Mouse (Mus musculus) intestine, embryonic 15.5 days (tissue): ENCODE measurements around the gene Mif. TPM values are rescaled to one million over a fixed set of nuclear protein-coding genes. Genes with fewer than 3 reads are reported as not detected.
"Not testable (repeated sequence)": the region's sequence is repeated elsewhere in the genome, so short reads cannot be mapped to it uniquely, and the experiment has no call there.

ENCODE experiments used
- ATAC-seq: fragments of 200-750 bp; cut with Nextera tagmentation; 2 replicates; pipeline ENCODE4 v1.8.0; 2017; ENCODE audit warnings: moderate TSS enrichment, moderate library complexity
- H3K27ac ChIP-seq: fragments of 300-500 bp; sonication (generic); 2 replicates; pipeline ENCODE4 v1.5.1; 2015; ENCODE audit warnings: mild to moderate bottlenecking, inconsistent platforms
- H3K27me3 ChIP-seq: fragments of 300-500 bp; sonication (generic); replicated peaks from 2 replicates; pipeline ENCODE4 v1.6.1; 2015; ENCODE audit warnings: inconsistent platforms
- H3K36me3 ChIP-seq: fragments of 300-500 bp; sonication (generic); 2 replicates; pipeline ENCODE4 v1.6.1; 2015; ENCODE audit warnings: inconsistent platforms
- H3K4me1 ChIP-seq: fragments of 300-500 bp; sonication (generic); replicated peaks from 2 replicates; pipeline ENCODE4 v1.6.1; 2015; ENCODE audit warnings: inconsistent platforms
- H3K4me2 ChIP-seq: fragments of 300-500 bp; sonication (generic); replicated peaks from 2 replicates; pipeline ENCODE4 v1.6.1; 2015; ENCODE audit warnings: mild to moderate bottlenecking, inconsistent platforms
- H3K4me3 ChIP-seq: fragments of 300-500 bp; sonication (generic); replicated peaks from 2 replicates; pipeline ENCODE4 v1.5.1; 2015; ENCODE audit warnings: inconsistent platforms
- H3K9ac ChIP-seq: fragments of 300-500 bp; sonication (generic); 2 replicates; pipeline ENCODE4 v1.6.1; 2015; ENCODE audit warnings: inconsistent platforms
- H3K9me3 ChIP-seq: fragments of 300-500 bp; sonication (generic); 2 replicates; pipeline ENCODE4 v1.6.1; 2016; ENCODE audit warnings: inconsistent platforms
- WGBS: fragments of 180-500 bp; shearing (Covaris S2); methylation state at CpG from one replicate; pipeline ENCODE4 v1.1.7; 2015; 5-methylcytosine and 5-hydroxymethylcytosine counted together
- polyA plus RNA-seq: library from polyadenylated mRNA; unstranded; fragments of >200 nt; fragmentation: Nextera tagmentation; extraction: Ambion mirVana; gene quantifications from 2 replicates; pipeline ENCODE4 v1.2.1, GENCODE M21; 2015

Gene Mif
- polyA plus RNA-seq, result 2,230 and 2,305 TPM in 2 replicates

DNA sequence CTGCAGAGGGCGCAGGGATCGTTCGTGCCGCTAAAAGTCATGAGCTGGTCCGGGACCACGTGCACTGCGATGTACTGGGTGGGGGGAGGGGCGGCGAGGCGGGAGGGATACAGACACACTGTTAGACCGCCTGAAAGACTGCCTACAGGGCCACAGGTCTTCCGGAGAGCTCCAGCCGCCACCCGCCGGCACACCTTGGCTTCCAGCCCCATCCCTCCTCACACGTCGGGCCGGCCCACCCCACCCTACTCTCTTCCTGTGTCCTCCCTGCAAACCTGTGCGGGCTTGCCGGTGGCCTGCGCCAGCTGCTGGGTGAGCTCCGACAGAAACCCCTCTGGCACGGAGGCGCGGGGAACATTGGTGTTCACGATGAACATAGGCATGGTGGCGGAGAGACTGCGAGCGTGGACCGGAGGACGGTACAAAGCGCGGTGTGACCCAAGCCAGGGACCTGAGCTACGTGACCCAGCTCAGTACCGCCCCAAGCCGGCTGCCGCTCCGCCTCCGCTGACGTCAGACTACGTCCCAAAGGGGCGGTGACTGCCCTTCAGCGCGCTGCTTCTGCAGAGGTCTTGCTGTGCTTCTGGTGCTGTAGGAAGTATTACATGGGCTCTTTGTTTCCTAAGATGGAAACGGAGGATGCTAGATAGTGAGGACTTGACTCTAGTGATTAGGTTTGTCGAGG lies at the start of gene Mif:
Gene Mif (minus strand): TSS at position 455 of the 685 bp plus-strand sequence.
- H3K9me3 ChIP-seq, H3K36me3 ChIP-seq, H3K27me3 ChIP-seq: not testable (repeated sequence)
- H3K4me2 ChIP-seq, result peak within 1 kb of the TSS; percentile 72
- peak; percentile 97 for ATAC-seq
- H3K4me1 ChIP-seq, result peaks cover 17% of the 10 kb centered on the region
- WGBS, result under 1% methylated on average over 43 of the region's 46 CpGs
- H3K4me3 ChIP-seq, result peak within 1 kb of the TSS; percentile 87
- H3K27ac ChIP-seq, result peak within 1 kb of the TSS; percentile 95
- H3K9ac ChIP-seq, result peak within 1 kb of the TSS; percentile 88

GRCm38 (mm10) chr10:75906882-75907281 lies 46.8 kb upstream of the Mif start:
- Histone ChIP-seq H3K4me1 (no peaks in the 10 kb centered on the region), H3K4me3 (no peak overlapping the region), H3K27me3 (no peaks in the 10 kb centered on the region), H3K9ac (no peak overlapping the region), H3K4me2 (no peak overlapping the region), H3K27ac (no peak overlapping the region), H3K9me3 (no peaks in the 10 kb centered on the region), H3K36me3 (peaks cover 54% of the 10 kb centered on the region)
- WGBS, result 92% methylated on average over 4 of the region's 4 CpGs
- no peak for ATAC-seq

DNA sequence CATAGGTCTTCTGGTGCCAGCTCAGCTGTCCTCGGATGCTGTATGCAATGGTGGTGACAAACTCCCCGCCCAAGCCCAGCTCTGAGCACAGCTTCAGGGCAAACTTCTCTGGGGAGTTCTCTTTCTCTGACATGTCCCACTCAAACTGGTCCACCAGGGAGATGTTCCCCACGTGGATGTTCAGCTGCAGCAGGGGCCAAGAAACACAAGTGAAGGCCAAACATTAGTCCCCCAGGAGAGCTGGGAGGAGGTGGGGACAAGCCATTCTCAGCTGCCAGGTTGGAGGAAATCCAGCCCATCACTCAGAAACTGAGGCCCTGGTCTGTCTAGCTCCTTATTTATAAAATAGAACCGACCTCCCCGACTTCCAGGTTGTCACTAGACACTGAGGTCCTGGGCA lies 44.4 kb upstream of the Mif start:
- 94% methylated on average over 5 of the region's 5 CpGs for WGBS
- Histone ChIP-seq H3K9me3 (no peaks in the 10 kb centered on the region), H3K4me2 (no peak overlapping the region), H3K4me1 (no peaks in the 10 kb centered on the region), H3K4me3 (no peak overlapping the region), H3K36me3 (peaks cover 59% of the 10 kb centered on the region), H3K9ac (no peak overlapping the region), H3K27ac (no peak overlapping the region), H3K27me3 (no peaks in the 10 kb centered on the region)
- no peak for ATAC-seq

GRCm38 (mm10) chr10:75898846-75899245 lies 38.8 kb upstream of the Mif start:
- no peak overlapping the region for H3K4me3 ChIP-seq
- H3K4me1 ChIP-seq, result no peaks in the 10 kb centered on the region
- peaks cover 59% of the 10 kb centered on the region for H3K36me3 ChIP-seq
- no peak overlapping the region for H3K27ac ChIP-seq
- 67% methylated on average over 3 of the region's 3 CpGs for WGBS
- no peaks in the 10 kb centered on the region for H3K9me3 ChIP-seq
- no peak overlapping the region for H3K4me2 ChIP-seq
- no peaks in the 10 kb centered on the region for H3K27me3 ChIP-seq
- no peak for ATAC-seq
- no peak overlapping the region for H3K9ac ChIP-seq

GRCm38 (mm10) chr10:75898039-75898564 lies 38.1 kb upstream of the Mif start:
- Histone ChIP-seq H3K4me3 (no peak overlapping the region), H3K27me3 (no peaks in the 10 kb centered on the region), H3K4me2 (no peak overlapping the region), H3K9ac (no peak overlapping the region), H3K4me1 (peaks cover 5% of the 10 kb centered on the region), H3K27ac (no peak overlapping the region), H3K9me3 (no peaks in the 10 kb centered on the region), H3K36me3 (peaks cover 53% of the 10 kb centered on the region)
- no peak for ATAC-seq
- whole genome bisulfite sequencing, result 78% methylated on average over 6 of the region's 6 CpGs

- H3K4me2 ChIP-seq, result no peak overlapping the region
- 38% methylated on average over 6 of the region's 6 CpGs for WGBS
- H3K4me3 ChIP-seq, result no peak overlapping the region
- no peak overlapping the region for H3K27ac ChIP-seq
- no peaks in the 10 kb centered on the region for H3K27me3 ChIP-seq
- peaks cover 45% of the 10 kb centered on the region for H3K36me3 ChIP-seq
- no peak for ATAC-seq
- peaks cover 5% of the 10 kb centered on the region for H3K4me1 ChIP-seq
- H3K9ac ChIP-seq, result no peak overlapping the region
- H3K9me3 ChIP-seq, result no peaks in the 10 kb centered on the region
Measured at GRCm38 (mm10) chr10:75897373-75897772, 37.3 kb upstream of the Mif start.

DNA sequence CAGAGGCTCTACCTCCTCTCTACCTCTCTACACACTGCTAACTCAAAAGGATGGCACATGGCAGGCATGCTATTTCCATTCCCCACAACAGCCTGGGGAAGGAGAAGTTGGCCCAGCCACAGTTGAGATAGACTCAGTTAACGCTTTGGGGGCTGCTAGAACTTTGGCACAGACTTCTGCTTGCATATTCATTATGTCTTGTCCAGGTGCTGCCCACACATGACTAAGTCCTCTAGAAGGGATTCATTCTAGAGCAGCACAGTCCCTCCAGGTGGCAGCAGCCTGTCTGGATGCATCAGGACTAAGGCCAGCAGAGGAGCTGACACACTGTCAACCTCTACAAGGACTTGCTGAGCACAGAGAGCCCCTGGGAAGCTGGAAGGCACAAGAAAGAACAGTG lies 36.2 kb upstream of the Mif start:
- no peak for ATAC-seq
- H3K36me3 ChIP-seq, result peaks cover 36% of the 10 kb centered on the region
- WGBS, result 100% methylated on average over 1 of the region's 1 CpGs

DNA sequence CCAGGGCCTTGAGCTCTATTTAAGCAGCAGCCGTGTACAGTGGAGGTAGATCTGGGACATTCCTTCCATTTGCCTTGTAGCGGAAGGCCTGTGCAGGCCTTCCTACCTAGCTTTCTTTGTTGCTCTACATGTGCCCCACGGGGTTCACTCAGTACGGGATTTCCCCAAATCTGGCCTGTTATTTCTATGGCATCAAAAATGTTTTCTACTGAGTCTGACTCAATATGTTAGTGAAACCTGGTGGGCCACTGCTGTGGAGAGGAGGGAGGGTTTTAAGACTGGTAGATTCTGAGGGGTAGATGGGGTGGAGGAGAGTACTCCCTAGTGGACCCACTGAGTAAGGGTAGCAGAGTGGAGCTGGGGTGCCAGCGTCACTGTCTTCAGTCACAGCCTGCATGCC lies 35.7 kb upstream of the Mif start:
- WGBS, result 96% methylated on average over 5 of the region's 5 CpGs
- ATAC-seq, result no peak
- Histone ChIP-seq H3K9ac (no peak overlapping the region), H3K27ac (no peak overlapping the region), H3K36me3 (peaks cover 32% of the 10 kb centered on the region), H3K27me3 (no peaks in the 10 kb centered on the region), H3K4me2 (no peak overlapping the region), H3K4me3 (no peak overlapping the region), H3K4me1 (peaks cover 5% of the 10 kb centered on the region), H3K9me3 (no peaks in the 10 kb centered on the region)

More for the DNA sequence above, 36.2 kb upstream of the Mif start:
- no peaks in the 10 kb centered on the region for H3K9me3 ChIP-seq
- H3K4me3 ChIP-seq, result no peak overlapping the region
- H3K4me2 ChIP-seq, result no peak overlapping the region
- H3K27me3 ChIP-seq, result no peaks in the 10 kb centered on the region
- H3K27ac ChIP-seq, result no peak overlapping the region
- peaks cover 5% of the 10 kb centered on the region for H3K4me1 ChIP-seq
- no peak overlapping the region for H3K9ac ChIP-seq

GRCm38 (mm10) chr10:75894601-75895000 lies 34.6 kb upstream of the Mif start:
- no peak overlapping the region for H3K9ac ChIP-seq
- H3K9me3 ChIP-seq, result no peaks in the 10 kb centered on the region
- H3K27ac ChIP-seq, result no peak overlapping the region
- WGBS, result 67% methylated on average over 6 of the region's 6 CpGs
- H3K4me3 ChIP-seq, result no peak overlapping the region
- H3K27me3 ChIP-seq, result no peaks in the 10 kb centered on the region
- H3K36me3 ChIP-seq, result peaks cover 27% of the 10 kb centered on the region
- no peak overlapping the region for H3K4me2 ChIP-seq
- peaks cover 6% of the 10 kb centered on the region for H3K4me1 ChIP-seq
- no peak for ATAC-seq

- Histone ChIP-seq H3K9me3 (no peaks in the 10 kb centered on the region), H3K36me3 (peaks cover 21% of the 10 kb centered on the region), H3K27ac (no peak within 1 kb of the TSS), H3K27me3 (no peaks in the 10 kb centered on the region), H3K4me1 (peaks cover 11% of the 10 kb centered on the region), H3K9ac (peak within 1 kb of the TSS; percentile 54), H3K4me2 (peak within 1 kb of the TSS; percentile 98), H3K4me3 (peak within 1 kb of the TSS; percentile 47)
- peak; percentile 99 for ATAC-seq
- 1% methylated on average over 51 of the region's 51 CpGs for WGBS
Measured at GRCm38 (mm10) chr10:75893089-75893750, 33.2 kb upstream of the Mif start, which contains the start of gene Derl3. TSS of gene Derl3 (plus strand) at chr10:75893413.

- no peak overlapping the region for H3K4me3 ChIP-seq
- H3K27ac ChIP-seq, result no peak overlapping the region
- no peak for ATAC-seq
- no peaks in the 10 kb centered on the region for H3K36me3 ChIP-seq
- no peaks in the 10 kb centered on the region for H3K9me3 ChIP-seq
- peaks cover 11% of the 10 kb centered on the region for H3K4me1 ChIP-seq
- H3K9ac ChIP-seq, result no peak overlapping the region
- WGBS, result 41% methylated on average over 8 of the region's 8 CpGs
- H3K27me3 ChIP-seq, result no peaks in the 10 kb centered on the region
- no peak overlapping the region for H3K4me2 ChIP-seq
Measured at GRCm38 (mm10) chr10:75889406-75890153, 29.5 kb upstream of the Mif start.

DNA sequence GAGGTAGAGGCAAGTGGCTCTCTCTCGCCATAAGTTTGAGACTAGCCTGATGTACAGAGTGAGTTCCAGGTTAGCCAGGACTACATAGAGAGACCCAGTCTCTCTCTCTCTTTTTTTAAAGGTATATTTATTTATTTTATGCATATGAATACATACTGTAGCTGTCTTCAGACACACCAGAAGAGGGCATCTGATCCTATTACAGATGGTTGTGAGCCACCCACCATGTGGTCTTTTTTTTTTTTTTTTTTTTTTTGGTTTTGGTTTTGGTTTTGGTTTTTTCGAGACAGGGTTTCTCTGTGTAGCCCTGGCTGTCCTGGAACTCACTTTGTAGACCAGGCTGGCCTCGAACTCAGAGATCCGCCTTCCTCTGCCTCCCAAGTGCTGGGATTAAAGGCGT lies 27.5 kb upstream of the Mif start:
- 88% methylated on average over 5 of the region's 5 CpGs for WGBS
- H3K36me3 ChIP-seq, H3K4me2 ChIP-seq, ATAC-seq, H3K27ac ChIP-seq, H3K9ac ChIP-seq, H3K27me3 ChIP-seq, H3K9me3 ChIP-seq, H3K4me3 ChIP-seq: not testable (repeated sequence)
- H3K4me1 ChIP-seq, result peaks cover 11% of the 10 kb centered on the region
